Mouse (Mus musculus): ENCODE measurements around the gene D130043K22Rik.

- no peak for TF ChIP-seq POLR2A (IDR thresholded peaks at IDR 0.05; ENCODE audit: low read depth, low read length)
- peak; percentile 63; the same call in 1 of the 2 replicates for TF ChIP-seq CTCF (IDR thresholded peaks at IDR 0.05; ENCODE audit: extremely low read depth, insufficient read depth, insufficient read length, insufficient replicate concordance)
Observed at GRCm38 (mm10) chr13:24938683-24939082, 93.7 kb downstream of the D130043K22Rik start.

Measured in spleen, adult 2 months (tissue).